Mouse (Mus musculus) lung, adult 2 months (tissue): ENCODE measurements around the gene Rhd.
A peak's percentile ranks its signal among the peaks of the same experiment; 100 is the strongest.

Experiments
- CTCF ChIP-seq: fragments of 200-500 bp; IDR thresholded peaks from 2 replicates; pipeline ENCODE4 v1.5.1; 2011; ENCODE audit warnings: mild to moderate bottlenecking, low read length, control low read depth; ENCODE audit not compliant: insufficient read depth
- POLR2A ChIP-seq: fragments of 200-500 bp; IDR thresholded peaks from 2 replicates; pipeline ENCODE4 v1.6.1; 2011; ENCODE audit warnings: low read depth, mild to moderate bottlenecking, control low read depth, low read length, borderline replicate concordance; ENCODE audit errors: extremely low read depth

GRCm38 (mm10) chr4:134930684-134931481 lies 66.5 kb downstream of the Rhd start, which contains the start of gene Syf2:
- peak; percentile 75; the same call in 1 of the 2 replicates for TF ChIP-seq POLR2A
- TF ChIP-seq CTCF, result no peak
